Mouse (Mus musculus) heart, postnatal 0 days (tissue): ENCODE results near the gene Psmd12.

ENCODE experiments used
- CTCF ChIP-seq: IDR thresholded peaks from 2 replicates; pipeline ENCODE4 v1.5.1; 2016; ENCODE audit warnings: antibody characterized with exemption, control low read depth, low read depth
- EP300 ChIP-seq: IDR thresholded peaks from 2 replicates; pipeline ENCODE4 v1.6.1; 2016; ENCODE audit warnings: antibody characterized with exemption, low read depth

- no peak for TF ChIP-seq CTCF
- TF ChIP-seq EP300: no peak
Measured at GRCm38 (mm10) chr11:107452053-107452452, 27.2 kb upstream of the Psmd12 start.
